Mouse (Mus musculus) testis, postnatal 14 days (tissue): ENCODE results near the gene Olfr221.
A peak's percentile ranks its signal among the peaks of the same experiment; 100 is the strongest.

Source experiments
- DNase-seq: peaks from one replicate; pipeline ENCODE4 v3.0.0; 2021; ENCODE audit warnings: low spot score

Gene Olfr221

DNA sequence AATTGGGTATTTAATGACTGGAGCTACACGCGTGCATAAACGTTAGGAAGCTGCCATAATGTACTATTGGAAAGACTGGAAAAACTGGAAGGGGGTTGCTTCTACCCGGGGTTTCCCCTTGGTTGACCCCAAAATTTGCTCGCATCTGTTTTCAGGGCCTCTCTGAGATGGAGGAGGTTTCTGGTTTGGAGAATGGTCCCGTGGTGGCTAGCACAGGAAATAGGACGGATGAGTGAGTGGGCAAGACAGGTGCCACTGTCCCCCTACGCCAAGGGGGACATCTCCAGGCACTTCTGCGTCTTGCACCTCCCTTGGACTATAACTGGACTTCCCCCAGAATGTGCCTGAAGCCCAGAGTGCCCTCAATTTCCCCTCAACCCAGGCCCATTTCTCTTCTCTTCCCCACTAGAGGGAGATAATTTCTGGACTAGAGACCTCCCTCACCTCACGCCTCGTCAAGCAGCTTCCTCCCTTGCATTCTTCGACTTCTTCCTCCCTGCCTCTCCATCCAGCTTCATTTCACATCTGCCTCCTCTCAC is 23.1 kb downstream of the Olfr221 start:
- DNase-seq: no peak

DNA sequence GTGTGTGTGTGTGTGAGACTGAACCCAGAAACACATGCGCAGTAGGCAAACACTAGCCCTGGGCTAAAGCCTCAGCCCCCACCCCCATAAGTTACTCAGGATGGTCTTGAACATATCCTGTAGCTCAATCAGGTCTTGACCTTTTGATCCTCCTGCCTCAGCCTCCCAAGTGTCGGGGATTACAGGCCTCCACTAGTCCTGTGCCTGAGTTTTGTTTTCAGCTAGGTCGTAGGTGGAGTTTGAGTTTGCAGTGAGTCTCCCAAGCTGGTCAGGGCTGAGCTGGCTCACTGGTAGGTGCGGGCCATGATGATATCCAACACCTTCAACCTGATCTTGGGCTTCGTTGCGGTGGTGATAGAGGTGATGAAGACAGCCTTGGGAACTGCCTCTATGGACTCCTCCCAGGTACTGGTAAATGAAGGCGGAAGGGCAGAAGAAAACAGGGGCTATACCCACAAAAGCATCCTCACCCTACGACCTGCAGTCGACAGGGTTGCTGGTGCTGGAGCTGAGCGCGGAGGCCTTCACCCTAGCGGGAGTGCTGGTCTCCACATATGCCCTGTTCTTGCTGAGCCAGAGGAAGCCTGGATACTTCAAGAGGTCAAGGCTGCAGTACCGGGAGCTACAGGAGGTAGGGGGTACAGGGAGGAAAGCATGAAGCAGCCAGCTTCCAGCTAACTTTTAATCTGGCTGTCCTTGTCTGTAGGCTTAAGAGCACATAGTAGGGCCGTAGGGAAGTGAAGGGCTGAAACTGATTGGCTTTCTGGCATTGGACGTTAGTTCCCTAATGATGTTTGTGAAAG is 23.8 kb downstream of the Olfr221 start:
- no peak for DNase-seq

DNA sequence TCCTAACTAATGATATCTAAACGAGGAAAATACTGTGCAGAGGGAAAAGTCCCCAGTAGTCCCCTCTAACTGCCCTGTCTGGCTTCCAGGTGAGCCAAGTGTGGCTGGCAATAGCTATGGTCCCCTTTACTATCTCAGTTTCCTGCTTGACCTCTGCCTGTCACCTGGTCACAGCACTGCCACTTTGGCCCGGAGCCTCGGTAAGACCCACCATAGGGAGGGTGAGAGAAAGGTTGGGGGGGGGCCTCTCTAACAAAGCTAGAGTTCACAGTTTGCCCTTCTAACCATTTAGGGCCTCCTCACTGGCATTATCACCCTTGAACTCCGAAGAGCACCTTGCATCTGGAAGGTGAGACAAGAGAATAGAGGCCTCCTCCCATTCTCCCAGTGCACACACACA is 24.6 kb downstream of the Olfr221 start:
- DNase-seq: no peak

DNA sequence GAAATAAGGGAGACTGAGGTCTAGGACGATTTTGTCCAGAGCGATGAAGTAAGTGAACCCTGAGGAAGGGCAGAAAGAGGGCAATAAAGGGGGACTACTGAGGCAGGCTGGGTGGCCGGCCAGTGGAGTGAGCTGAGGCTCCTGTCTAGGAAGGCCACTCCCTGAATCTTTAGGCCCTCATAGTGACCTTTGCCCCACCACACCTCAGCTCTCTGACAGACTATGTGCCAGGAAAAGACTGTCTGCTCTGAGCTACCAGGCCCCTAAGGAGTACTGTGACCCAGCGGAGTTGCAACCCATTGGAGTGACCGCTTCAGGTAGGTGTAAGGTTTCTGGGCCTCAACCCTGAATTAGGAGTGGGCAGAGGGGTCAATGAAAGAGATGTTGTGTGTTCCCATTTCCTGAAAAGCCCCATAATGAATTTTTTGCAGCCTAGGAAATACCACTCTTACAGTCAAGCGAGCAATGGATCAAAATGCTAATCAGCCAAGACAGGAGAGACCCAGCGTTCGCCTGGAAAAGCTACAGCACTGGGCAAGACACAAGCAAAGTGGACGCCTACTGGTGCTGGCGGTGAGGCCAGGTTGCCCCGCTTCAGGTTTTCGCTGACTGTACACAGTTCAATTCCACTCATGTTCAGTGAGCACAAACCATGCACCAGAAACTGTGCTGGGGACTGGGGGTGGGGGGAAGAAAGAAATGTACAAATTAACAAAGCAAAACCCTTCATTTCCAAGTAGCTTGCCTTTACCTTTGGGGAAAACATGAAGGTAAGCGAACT is 25.4 kb downstream of the Olfr221 start:
- no peak for DNase-seq

DNA sequence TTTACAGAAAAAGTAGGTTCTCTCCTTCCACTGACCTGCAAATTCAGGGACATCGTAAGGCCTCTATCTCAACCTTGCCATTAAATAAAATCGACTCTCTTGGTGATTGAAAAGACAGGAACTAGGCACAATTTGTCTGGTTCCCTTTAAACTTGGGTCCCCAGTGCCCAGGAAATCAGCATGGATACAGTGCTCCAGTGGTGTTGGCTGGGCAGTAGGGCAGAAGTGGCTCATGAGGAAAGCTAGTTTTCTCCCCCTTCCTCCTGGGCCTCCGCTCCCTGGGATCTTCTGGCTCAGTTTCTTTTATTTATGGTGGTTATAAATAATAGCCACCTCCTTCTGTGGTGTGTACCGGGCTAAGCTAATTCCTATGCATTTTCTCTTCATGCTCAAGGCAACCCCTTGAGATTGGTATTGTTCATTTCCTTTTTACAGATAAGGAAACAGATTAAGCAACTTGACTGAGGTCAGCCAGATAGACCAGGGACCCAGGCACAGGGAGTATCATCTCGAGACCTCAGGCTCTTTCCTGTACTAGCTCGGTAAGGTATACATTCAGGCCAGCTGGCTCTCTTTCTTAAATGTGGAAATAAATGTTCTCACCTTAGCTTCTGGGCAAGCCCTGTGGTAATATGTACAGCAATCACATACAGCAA is 26.7 kb downstream of the Olfr221 start, which contains the start of gene Tmem253:
Gene Tmem253 (plus strand): TSS at position 214 of the 656 bp plus-strand sequence.
- DNase-seq: no peak

DNA sequence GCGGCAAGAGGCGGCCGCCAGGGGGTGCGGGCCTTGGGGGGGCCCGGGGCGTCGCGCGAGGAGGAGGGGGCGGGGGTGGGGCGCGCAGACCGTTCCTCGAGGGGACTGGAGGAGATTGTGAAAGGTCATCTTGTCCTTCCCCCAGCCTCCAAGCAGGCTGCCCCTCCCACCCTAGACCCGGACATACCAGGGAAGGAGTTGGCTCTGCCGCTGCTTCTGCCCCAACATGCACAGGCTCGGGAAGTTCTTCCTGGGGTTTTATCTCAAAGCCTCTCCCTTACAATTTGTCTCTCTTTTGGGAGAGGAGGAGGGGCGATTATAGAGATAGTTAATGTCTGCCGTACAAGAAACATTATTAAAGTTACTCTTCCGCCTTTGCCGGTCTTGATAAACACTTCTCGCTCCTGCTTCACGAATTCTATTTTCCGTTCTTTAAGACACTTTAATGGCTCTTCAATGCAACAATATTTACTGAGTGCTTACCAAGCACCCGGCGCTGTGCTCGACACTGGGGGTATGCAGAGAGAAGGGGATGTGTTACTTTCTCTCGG is 27.4 kb downstream of the Olfr221 start:
- peak; percentile 71 for DNase-seq

DNA sequence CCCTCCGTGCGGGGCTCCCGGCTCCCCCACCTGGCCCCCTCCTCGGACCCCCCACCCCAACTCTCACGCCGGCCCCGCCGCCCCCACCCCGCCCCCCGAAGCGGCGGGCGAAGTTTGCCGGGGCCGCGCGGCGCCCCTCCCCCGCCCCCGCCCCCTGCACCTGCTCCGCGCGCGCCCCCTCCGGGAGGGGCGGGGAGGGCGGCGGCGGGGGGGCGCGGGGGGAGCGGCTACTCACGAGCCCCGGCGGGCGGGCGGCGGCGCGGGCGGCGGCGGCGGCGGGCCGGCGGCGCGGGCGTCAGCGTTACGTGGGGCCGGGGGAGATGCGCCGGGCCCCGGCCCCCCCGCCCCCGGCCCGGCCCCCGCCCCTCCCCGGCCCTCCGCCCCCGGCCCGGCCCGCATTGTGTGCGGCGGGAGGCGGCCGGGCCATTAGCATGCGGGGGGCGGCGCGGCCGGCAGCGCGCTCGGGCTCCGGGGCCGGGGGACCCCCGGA is 27.9 kb downstream of the Olfr221 start:
- DNase-seq: no peak

DNA sequence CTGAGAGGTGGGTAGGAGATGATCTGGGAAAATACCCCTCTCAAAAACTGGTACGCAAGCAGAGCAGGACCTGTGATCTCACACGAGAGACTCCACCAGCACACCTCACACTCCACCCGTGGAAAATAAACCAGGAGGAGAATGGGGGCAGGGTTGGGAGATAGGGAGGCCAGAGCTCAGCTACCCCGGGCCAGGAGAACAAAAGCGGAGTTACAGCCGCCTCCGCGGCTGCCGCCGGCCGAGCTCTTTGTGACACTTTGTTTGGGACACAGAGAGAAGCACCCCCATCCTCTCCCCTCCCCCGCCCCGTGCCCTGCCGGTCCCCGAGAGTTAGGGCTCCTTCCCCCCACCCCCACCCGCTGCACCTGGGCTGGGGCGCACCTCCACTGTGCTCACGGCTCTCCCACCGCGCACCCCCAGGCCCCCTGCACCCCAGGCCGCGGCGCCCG is 28.5 kb downstream of the Olfr221 start:
- peak; percentile 59 for DNase-seq

DNA sequence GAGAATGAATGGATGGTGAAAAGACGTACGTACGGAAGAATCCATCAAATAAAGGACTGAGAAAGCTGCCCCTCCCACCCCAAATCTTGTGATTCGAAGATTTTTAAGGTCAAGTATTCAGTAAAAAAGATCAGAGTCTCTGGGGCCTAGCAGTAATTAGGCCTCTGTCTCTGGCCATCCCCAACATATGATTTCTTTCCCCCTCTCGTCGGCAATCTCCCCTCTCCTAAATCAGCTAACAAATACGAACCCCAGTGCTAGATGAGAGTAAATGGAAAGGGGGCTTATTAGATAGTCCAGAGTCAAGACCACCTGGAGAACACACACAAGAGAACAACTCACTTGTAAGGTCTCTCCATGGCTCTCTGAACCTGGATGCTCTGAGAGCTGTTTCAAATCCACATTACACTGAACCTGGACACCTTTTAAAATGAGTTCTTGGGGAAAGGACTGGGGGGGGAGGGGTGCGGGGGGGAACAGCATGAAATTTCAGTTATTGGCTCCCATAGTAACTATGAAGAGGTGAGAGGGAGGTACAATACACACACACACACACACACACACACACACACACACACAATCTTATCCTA is 29.1 kb downstream of the Olfr221 start:
- no peak for DNase-seq

DNA sequence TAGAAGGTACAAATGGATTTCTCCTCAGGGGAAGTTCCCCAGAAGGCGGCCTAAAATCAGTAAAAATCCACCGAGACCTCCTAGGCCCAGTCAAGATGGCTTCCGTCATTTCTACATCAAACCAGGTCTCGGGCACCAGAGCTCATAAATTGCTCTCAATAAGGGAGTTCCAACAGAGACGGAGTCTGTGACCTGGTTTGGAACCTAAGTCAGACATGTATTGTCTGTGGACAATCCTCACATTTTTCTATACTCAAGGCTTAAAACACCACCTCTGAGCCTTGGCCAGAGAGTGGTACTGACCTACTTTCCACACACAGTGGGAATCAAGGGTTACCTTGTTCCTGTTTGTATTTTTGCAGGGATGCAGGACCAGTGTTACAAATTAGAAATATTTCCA is 29.7 kb downstream of the Olfr221 start:
- no peak for DNase-seq

DNA sequence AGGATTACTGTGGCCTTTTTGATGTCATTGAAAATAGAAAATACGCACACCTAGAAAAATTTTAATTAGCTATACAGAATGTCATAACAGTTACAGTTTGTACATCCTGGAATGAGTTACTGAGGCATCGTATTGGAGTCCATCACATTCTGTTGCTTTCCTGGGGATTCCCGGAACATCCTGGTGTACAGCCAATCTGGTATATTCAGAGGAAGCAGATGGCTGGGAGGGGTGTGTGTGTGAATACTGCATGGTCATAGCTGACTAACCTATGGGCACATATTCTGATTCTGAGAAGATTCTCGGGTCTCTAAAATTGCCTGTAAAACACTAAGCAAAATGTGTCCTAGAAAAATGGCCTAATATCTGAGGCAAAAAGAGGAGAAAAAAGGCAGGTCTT is 30.2 kb downstream of the Olfr221 start:
- no peak for DNase-seq

DNA sequence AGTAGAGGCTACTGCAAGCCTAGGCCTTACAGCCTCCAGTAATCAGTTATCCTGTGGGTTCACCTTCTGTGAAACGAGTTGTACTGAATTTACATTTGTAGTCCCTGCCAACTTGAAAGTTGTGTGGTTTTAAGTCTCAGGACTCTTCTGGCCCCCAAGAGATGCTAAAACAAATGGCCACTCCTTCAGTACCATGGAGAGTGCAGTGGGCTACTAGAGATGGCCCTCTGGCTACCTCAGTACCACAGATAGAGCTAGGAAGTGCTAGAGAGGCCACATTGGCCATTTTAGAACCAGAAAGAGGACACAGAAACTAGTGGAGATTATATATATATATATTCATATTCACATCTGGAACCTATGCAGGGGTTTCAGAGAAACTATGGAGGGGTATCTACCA is 30.6 kb downstream of the Olfr221 start:
- DNase-seq: no peak

DNA sequence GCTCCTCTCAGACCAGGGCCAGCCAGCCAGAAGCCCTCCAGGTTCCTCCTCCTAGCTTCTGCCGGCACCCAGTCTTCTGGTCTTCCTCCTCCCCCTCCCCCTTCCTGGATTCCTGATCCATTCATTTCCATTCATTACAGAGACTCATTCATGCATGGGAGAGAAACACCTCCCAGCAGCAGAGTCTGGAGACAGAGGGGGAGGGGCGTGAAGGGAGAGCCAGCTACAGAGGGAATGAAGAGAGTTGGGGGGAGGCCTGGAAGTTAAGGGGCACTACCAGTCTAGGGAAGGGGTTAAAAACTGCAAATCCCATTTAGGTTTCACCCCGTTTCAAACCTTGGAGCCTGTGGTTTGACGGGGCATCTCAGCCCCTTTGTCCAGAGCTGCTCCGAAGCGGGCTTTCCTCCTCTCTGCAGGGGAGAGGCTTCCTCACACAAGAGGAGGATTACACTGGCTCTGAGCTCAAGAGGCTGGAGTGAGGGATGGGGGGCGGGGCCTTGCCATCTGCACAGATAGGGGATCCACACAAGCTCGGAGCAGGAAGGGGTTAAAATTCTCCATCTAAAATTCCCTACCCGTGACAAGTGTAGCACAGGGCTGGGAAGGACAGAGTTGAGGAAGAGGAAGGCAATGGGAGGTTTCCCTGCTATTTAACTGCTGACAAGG is 31.7 kb downstream of the Olfr221 start:
- DNase-seq: no peak

DNA sequence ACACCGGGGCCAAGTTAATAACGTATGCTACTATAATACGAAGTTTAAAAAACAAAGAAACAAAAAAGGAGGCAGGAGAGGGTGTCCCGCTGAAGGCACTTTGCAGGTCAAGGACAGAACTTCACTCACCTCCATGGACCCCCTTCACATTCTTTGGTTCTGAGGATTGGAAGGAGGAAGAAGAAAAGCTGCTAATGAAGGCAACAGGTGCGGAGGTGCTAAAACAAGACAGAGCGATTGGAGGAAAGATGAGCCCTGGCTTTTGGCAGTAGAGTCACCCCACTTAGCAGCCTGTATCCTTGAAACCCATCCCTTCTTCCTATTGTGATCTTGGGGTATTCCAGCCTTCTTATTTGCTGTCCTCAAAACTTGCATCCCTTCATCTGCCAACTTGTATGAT is 32.4 kb downstream of the Olfr221 start:
- DNase-seq: no peak

DNA sequence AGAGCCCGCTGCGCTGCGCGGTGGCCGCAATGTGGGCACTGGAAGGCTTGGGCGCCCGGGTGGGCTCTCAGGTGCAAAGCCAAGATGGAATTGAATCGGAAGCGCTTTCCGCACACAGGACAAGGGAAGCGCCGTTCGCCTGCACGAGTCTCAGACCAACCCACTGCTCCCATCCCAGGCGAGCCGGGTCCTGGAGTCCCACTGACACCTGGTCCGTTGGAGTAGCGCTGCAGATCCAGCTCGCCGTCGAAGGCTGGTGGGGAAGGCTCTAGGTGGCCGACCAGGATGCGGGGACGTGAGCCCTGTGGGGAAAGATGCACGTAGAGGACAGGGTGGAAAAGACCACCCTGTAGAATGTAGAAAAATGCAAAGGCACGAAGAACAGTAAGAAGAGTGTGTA is 32.9 kb downstream of the Olfr221 start:
- DNase-seq: no peak

DNA sequence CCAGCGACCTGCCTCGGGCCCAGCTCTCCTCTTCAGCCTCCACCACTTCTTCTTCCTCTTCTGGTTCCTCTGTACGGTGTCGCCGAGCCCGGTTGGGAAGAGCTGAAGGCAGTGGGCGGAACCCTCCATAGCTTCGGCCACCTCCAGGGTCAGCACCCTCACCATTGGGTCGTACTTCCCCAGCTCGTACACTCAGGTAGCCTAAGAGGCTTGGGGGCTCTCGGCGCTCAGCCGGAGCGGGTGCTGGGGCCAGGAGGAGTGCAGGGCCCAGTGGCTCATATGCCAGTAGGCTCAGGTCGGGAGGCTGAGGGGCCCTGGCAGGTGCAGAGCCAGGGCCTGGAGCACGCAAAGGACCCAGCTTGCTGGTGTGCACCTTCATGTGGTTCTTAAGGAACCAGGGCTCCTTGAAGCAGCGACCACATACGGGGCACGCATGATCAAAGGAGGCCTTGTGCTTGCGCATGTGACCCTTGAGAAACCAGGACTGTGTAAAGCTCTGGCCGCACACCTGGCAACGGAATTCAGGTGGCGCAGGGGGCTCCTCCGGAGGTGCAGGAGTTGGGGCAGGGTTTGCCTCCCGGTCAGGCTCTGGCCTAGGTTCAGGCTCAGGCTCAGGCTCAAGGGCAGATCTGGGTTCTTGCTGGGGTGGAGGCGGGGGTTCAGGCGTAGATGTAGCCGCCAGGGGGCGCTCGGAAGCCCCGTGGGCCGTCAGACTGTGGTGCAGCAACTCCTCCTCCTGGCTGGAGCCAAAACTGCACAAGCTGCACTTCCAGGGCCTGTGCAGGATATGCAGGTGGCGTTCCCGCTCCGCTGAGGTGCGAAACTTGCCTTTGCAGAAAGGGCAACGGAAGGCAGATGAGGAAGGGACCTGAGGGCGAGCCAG is 33.7 kb downstream of the Olfr221 start:
- peak; percentile 87 for DNase-seq

DNA sequence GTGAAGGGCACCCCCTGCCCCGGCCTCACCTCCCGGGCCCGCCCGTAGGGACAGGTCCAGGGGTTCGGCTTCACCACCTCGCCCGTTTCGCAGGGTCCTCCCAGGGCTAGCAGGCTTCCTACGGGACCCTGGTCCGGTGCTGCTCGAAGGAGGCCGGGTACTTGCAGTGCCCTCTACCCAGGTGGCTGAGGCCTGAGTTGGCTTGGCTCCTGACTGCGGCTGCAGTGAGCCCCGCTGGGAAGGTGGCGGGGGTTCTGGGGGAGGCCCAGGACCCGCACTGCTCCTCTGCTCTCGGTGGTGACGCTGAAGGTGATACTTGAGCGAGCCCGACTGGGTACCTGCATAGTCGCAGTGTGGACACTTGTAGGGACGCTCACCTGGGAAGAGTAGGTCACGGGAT is 35.5 kb downstream of the Olfr221 start:
- no peak for DNase-seq

DNA sequence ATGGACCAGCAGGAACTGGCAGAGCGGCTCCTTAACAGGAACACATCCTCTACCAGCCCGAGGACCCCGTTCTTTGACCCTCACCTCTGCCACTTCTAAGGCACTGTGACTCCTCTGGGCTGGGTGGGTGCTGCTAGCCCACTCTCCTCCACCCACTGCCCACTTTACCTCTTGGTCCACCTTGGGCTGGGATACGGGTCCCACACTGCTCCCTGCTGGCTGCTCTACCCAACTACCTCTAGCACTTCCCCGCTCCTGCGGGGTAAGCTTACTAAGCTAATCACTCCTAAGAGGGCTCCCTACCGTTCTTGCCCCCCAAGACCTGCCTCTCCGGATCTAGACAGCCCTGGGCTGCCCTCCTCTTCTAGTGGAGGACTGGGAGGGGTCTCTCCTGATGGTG is 36.0 kb downstream of the Olfr221 start:
- no peak for DNase-seq

DNA sequence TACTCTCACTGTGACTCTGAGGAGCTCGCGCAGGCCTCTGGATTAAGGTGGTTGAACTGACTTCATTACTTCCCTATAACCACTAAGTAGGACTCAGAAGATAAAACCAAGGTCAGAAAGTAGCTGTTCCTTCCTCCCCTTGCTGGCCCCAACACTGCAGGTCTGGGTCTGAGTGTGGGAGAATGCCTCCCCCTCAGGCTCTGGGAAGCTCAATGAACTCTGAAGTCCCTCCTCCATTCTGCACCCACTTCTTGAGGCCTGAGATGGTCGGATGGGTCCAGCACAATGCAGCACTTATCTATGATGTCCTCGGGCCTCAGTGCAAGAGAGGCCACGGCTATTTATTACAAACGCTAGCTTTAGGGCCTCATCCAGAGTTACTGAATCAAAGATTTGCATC is 36.6 kb downstream of the Olfr221 start:
- peak; percentile 84 for DNase-seq

DNA sequence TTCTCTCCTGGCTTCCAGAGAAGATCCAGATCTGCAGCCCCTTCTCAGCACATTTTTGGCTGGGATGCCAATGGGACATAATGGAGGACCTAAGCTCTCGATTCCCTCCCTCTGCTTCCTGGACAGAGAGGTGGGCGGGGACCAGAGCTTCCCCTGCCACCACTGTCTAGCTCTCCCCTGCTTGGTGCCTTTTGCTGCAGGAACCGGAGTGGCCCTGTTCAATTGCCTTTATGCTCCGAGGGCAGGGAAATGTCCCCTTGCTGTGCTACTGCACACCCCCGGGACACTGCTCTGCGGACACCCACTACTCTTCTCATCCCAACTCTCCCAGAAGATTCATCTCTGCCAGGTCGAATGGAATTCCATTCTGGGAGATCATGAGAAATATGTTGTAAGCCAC is 37.1 kb downstream of the Olfr221 start:
- no peak for DNase-seq
